Mouse (Mus musculus) liver, adult (tissue): ENCODE data around the gene Lamb2.

Source experiments
- GATA4 ChIP-seq: IDR thresholded peaks from 2 replicates; pipeline ENCODE4 v1.6.1; 2014; ENCODE audit warnings: mild to moderate bottlenecking, low read length; ENCODE audit not compliant: insufficient replicate concordance

Gene Lamb2

DNA sequence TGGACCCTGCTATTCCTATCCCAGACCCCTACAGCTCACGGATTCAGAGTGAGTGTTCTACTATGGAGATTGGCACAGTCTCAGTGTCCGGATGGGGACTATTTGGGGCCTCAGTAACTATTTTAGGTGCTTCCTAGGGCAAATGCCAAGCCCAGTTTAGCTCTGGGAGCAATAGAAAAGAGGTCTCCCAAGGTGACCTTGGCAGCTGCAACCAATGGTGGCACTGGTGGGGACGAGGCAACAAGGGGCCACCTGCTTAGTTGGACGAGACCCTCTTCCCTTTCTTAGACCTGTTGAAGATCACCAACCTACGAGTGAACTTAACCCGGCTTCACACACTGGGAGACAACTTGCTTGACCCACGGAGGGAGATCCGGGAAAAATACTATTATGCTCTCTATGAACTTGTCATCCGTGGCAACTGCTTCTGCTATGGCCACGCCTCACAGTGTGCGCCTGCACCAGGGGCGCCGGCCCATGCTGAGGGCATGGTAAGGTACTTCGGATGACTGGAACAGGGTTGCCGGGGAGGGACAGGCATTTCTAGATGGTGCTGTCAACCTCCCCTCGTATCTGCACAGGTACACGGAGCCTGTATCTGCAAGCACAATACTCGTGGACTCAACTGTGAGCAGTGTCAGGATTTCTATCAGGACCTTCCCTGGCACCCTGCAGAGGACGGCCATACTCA, 2.1 kb downstream of the Lamb2 start:
- TF ChIP-seq GATA4, result no peak

DNA sequence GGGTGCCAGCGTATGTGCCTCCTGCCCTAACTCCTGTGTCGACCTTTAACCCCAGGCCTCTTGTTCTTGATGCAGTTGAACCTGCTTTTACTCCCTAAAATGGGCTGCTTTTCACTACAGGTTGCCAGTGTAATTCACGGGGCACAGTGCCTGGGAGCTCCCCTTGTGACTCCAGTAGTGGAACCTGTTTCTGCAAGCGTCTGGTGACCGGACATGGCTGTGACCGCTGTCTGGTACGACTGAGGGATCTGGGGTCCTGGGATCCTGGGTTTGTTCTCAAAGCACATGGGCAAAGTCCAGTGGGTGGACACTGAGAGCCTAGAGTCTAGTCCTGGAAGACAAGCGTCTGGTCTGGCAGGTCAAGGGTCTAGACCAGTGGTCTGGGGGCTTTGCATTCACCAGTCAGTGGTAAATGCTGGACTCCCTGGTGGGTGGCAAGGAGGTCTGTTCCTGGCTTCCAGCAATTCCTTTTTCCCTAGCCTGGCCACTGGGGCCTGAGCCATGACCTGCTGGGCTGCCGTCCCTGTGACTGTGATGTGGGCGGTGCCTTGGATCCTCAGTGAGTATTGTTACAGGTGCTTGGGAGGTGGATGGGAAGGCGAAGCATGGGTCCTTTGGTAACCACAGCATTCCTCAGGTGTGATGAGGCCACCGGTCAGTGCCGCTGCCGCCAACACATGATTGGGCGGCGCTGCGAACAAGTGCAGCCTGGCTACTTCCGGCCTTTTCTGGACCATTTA, 3.7 kb downstream of the Lamb2 start:
- no peak for TF ChIP-seq GATA4

DNA sequence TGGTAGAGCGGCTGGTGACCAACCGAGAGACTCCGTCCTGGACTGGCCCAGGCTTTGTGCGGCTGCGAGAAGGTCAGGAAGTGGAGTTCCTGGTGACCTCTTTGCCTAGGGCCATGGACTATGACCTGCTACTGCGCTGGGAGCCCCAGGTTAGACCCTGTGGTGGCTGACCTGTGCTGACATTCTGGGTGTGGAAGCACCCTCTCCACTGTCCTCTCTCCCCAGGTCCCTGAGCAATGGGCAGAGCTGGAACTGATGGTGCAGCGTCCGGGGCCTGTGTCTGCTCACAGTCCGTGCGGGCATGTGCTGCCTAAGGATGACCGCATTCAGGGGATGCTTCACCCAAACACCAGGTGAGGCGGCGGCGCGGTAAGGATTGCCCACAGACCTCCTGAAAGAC, 4.5 kb downstream of the Lamb2 start:
- TF ChIP-seq GATA4, result no peak

DNA sequence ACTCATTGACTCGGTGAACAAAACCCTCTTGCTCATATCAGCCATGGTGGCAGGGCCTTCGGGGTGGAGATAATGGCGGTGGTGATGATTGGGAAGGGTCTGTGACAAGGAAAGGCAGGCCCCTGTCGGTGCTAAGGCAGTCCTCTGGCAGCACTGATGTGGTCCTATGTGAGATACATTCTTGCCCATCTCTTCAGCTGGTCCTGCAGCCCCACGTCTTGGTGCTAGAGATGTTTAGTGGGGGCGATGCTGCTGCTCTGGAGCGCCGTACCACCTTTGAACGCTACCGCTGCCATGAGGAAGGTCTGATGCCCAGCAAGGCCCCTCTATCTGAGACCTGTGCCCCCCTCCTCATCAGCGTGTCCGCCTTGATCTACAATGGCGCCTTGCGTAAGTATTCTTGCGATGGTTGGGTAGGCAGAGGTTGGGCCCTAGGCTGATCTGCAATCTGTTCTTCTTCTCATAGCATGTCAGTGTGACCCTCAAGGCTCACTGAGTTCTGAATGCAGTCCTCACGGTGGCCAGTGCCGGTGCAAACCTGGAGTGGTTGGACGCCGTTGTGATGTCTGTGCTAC, 5.9 kb downstream of the Lamb2 start:
- TF ChIP-seq GATA4, result no peak

DNA sequence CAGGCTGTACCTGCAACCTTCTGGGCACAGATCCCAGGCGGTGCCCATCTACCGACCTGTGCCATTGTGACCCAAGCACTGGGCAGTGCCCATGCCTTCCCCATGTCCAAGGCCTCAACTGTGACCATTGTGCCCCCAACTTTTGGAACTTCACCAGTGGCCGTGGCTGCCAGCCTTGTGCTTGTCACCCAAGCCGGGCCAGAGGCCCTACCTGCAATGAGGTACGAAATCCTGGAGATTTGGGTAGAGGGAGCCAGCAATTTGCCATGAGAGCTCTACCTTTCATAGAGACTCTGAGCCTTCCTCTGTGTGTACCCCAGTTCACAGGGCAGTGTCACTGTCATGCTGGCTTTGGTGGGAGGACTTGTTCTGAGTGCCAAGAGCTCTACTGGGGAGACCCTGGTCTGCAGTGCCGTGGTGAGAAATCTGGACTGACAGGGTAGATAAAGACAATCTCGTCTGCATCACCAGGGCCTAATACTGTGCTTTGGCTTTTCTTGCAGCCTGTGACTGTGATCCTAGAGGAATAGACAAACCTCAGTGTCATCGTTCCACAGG, 7.5 kb downstream of the Lamb2 start:
- TF ChIP-seq GATA4, result no peak

DNA sequence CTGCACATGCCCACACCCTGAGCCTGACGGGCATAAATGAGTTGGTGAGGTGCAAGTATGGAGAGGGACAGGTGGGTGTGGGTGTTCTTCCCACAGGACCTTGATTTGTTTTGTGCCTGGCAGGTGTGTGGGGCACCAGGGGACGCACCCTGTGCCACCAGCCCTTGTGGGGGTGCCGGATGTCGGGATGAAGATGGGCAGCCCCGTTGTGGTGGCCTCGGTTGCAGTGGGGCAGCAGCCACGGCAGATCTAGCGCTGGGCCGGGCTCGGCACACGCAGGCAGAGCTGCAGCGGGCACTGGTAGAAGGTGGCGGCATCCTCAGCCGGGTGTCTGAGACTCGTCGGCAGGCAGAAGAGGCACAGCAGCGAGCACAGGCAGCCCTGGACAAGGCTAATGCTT, 8.9 kb downstream of the Lamb2 start:
- no peak for TF ChIP-seq GATA4

DNA sequence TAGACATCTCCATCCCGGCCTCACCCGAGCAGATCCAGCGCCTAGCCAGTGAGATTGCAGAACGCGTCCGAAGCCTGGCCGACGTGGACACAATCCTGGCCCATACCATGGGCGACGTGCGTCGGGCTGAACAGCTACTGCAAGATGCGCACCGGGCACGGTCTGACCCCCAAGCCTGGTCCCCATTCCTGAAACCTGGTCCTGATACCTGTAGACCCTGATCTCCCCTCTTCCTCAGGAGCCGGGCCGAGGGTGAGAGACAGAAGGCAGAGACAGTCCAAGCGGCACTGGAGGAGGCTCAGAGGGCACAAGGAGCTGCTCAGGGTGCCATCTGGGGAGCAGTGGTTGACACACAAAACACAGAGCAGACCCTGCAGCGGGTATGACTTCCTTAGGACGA, 9.7 kb downstream of the Lamb2 start:
- no peak for TF ChIP-seq GATA4

DNA sequence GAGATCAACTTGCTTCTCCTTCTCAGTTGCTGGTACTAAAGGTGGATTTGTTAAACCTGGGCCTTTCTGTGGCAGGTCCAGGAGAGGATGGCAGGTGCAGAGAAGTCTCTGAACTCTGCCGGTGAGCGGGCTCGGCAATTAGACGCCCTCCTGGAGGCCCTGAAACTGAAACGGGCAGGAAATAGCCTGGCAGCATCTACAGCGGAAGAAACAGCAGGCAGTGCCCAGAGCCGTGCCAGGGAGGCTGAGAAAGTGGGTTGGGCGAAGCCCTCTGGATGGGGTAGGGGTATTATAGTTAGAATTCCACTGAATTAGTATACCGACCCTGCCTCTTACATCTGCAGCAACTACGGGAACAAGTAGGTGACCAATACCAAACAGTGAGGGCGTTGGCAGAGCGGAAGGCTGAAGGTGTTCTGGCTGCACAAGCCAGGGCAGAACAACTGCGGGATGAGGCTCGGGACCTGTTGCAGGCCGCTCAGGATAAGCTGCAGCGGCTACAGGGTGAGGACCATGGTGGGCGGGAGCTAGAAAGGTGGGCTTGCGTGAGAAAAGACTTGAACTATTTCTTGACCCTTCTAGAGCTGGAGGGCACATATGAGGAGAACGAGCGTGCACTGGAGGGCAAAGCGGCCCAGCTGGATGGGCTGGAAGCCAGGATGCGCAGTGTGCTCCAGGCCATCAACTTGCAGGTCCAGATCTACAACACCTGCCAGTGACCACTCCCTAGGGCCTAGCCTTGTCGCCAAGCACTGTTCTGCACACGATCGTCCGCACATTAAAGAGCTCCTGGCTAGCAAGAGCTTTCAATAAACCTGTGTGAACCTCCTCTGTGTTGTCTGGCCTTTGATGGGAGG, 10.4 kb downstream of the Lamb2 start:
- no peak for TF ChIP-seq GATA4

DNA sequence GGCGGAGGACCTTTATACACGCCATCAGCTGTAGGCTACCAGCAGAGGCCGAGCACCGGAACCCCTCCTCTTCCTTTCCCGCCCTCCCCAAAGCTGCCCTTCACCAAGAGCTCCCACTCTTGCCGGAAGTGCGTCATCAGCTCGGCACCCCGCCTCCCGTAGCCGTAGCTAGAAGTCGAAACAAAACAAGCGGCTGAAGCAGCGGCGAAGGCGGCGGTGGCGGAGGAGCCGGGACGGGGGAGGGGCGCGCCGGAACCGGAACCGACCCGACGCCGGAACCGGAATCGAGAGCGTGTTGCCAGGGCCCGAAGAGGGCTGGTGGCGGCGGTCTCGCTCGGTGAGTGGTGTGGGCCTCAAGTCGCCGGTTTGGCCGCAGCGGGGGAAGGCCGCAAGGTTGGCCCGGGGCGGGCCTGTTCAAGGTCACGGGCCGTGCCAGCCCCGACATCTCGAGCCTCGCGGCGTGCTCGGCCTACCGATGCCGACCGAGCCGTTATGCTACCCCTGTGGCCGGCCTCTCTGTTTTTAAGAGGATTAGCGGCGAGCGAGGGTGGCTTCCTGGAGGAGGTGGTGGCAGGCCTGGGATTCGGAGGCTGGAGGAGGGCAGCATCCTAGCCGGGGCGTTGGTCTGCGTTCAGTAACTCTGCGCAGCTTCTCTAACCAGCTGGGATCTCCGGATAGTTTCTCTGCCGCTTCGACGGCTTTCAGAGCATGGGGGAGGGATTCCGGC, 11.2 kb downstream of the Lamb2 start, which contains the start of gene Usp19:
Usp19 (plus strand) TSS at position 44 of the 727 bp plus-strand sequence.
- TF ChIP-seq GATA4, result no peak

DNA sequence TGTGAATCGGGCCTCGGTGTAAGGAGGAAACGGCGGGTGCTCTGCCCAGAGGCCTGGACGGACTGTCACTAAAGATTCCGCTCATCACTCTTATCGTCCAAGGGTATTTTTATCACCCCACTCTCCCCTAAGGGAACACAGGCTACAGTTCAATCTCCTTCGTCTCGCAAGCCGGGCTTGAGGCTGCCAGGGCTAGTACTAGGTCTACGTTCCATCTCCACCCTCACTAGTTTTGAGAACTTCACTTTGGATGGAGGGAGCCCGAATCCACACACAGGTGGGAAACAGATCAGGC, 11.7 kb downstream of the Lamb2 start:
- TF ChIP-seq GATA4, result no peak

DNA sequence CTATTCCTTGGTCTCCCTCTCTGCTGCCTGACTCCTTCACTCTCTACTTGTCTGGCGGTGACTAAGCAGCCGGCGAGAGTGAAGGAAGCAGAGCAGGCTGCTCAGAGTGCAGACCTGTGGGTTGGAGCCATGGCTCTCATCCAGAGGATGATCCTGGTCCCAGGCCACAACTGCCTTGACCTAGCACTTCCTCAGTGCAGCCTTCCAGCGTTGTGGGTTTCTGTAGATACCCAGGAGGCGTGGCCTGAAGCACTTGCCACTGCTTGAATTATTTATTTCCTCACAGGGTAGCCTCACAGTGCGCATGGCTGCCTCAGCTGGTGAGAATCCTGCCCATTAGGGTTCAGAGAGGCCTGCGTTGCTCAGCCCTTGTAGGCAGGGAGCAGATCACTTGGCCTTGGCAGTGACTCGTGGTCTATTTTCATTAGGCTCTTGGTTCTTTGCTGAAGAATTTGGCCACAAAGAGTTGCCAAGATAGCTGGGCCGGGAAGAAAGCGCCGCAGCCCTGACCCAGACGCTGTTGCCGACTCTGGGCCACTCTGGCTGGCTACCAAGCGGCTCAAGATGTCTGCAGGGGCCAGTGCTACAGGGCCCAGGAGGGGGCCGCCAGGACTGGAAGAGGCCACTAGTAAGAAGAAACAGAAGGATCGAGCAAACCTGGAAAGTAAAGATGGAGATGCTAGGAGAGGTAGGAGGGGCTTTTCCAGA, 12.7 kb downstream of the Lamb2 start:
- no peak for TF ChIP-seq GATA4

DNA sequence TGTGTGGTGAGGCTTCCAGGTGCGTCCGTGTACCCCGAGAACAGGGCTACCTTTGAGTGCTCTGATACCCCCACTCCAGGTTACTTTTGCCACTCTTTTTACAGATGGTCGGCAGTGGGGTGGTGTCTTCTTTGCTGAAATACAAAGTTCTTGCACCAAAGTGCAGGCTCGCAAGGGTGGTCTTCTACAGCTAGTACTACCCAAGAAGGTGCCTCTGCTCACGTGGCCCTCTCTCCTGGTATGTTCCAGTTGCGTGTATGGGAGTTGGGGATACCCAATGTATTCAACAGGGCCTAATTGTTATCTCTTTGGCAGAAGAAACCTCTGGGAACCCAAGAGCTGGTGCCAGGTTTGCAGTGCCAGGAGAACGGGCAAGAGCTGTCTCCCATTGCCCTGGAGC, 13.7 kb downstream of the Lamb2 start:
- no peak for TF ChIP-seq GATA4

DNA sequence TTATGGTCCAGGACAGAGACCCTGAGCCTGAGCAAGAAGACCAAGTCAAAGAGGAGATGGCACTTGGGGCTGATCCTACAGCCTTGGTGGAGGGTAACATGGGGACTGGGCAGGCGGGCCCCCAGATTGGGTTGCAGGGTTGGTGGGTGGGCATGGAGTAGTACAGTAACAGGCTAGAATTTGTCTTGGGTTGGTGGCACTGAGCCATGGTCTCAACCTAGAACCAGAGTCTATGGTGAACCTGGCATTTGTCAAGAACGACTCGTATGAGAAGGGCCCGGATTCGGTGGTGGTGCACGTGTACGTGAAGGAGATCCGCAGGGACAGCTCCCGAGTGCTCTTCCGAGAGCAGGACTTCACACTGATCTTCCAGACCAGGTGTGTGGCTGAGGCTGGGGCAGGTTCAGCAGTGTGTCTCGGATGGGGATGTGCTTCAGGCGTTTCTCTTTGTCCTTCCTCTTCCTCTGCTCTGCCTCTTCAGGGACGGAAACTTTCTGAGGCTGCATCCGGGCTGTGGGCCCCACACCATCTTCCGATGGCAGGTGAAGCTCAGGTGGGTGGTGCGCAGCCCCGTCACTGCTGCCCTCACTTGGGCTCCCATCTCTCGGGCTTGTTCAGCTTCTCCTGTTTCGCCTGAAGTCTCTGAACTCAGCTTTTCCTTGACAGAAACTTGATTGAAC, 14.8 kb downstream of the Lamb2 start:
- no peak for TF ChIP-seq GATA4
